Mouse (Mus musculus) forelimb bud, embryonic 11.5 days (tissue): ENCODE data around the gene Tbl1x.
"Not testable (repeated sequence)": the region's sequence is repeated elsewhere in the genome, so short reads cannot be mapped to it uniquely, and the experiment has no call there.

Experiments used
- DNase-seq: peaks from one replicate; pipeline ENCODE4 v3.0.0-alpha.2; 2012; ENCODE audit warnings: low read depth, low spot score

The Tbl1x gene

GRCm38 (mm10) chrX:77510371-77511300 is at the start of gene Tbl1x:
TSS of gene Tbl1x (plus strand) at chrX:77511013.
- peak; percentile 79 for DNase-seq

DNA sequence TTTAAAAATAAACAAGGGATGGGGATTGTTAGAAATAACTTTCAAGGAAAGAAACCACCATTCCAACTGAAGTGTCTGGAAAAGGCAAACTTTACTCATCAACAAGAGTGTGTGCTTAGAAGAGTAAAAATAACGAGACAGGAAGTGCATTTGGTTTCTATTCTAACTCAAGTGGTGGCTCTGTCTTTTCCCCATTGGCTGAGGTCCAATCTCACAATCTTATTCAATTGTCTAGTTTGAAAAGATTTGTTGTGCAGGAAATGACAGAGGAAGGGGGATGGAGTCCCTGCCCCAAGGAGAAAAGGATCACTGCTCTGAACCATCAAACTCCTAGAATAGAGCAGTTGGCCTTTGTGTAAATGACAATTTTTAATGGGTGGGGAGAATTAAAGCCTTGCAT is 41.6 kb upstream of the Tbl1x start:
- DNase-seq = no peak

- DNase-seq = no peak
Measured at GRCm38 (mm10) chrX:77472858-77473257, 38.0 kb upstream of the Tbl1x start.

GRCm38 (mm10) chrX:77473511-77473910 is 37.3 kb upstream of the Tbl1x start:
- DNase-seq = no peak

DNA sequence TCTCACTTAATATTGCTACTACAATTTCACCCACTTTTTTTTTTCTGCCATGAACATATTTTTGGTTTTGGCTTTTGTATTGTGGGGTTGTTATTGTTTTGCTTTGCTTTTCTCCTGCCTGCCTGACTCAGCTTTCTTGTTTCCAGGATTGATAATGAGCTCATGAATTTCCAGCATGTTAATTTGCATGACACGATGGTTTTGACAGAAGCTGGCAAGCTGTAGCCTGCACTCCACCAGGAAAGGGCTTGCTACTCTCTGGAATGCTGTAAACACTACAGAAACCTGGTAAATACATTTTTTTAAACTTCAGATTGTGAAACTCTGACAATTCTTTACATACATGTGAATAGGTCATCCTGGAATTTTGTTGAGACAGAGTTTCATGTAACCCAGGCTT is 36.3 kb upstream of the Tbl1x start:
- no peak for DNase-seq

DNA sequence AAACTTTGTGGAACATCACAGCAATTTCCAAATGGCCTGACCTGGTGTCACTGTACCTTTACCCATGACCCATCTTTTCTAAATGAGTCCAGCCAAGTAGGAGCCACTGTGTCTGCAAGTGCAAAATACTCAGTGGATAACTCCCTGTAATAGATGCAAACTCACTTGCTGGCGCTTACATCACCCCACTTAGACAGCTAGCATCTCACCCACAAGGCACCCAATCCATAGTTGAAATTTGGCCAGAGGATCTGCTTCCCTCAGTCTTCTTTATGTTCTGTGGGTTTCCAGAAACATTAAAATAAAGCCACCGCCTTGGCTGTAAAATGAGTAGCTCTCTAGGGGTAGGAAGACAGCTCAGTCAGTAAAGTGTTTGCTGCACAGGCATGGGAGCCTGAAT is 33.3 kb upstream of the Tbl1x start:
- DNase-seq = no peak

- no peak for DNase-seq
Measured at GRCm38 (mm10) chrX:77487922-77488799, 22.7 kb upstream of the Tbl1x start.

DNA sequence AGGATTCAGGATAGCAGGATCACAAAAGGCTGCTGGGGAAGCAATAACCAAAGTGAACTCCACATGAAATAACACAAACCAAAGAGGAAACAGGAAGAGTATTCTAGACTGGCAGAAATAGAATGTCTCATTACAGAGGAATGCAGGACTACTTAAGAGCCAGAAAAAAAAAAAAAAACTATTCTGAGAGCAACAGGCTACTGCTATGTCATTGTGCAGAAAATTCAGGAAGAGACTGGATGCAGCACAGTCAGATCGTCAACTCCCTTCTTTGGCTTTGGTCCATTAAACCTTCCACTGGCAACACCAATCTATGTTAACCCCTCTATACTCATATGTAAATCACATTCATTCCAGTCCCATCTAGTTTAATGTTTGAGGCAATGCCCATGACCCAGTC is 20.7 kb upstream of the Tbl1x start:
- no peak for DNase-seq

DNA sequence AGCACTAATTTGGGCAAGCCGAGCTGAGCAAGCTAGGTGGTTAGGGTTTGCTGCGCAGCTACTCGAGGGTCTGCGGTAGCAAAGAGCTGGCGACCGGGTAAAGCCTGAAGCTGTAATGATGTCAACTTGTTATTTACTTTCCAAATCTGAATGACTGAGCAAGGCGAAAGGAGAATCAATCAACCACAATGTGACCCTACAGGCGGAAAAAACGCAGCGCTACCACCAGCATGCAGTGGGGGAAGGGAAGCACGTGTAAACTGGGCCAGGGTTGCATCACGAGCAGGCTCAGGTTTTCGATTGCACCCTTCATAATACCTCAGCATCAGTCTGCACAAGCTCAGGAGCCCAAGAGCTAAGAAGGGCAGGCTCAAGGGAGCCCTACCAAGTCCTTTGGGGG is 1.7 kb upstream of the Tbl1x start:
- DNase-seq = peak; percentile 93

DNA sequence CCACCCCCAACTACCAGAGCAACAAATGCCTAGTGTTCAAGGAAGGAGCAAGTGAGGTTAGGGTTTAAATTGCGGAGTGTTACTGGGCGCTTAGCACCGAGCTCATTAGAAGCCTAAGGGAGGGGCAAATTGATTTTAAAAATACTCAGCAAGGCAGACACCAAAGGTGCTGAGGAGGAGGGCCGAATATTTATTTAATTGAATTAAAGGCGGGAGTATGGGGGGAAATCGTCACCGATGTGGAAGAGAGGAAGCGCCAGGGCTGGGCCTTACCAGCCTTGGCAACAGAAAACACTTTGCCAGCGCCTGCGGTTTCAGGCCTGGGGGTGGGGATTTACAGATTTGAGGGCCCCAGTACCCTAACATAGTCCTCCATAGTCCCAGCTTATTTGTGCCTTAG is 1.0 kb upstream of the Tbl1x start:
- DNase-seq = peak; percentile 24

DNA sequence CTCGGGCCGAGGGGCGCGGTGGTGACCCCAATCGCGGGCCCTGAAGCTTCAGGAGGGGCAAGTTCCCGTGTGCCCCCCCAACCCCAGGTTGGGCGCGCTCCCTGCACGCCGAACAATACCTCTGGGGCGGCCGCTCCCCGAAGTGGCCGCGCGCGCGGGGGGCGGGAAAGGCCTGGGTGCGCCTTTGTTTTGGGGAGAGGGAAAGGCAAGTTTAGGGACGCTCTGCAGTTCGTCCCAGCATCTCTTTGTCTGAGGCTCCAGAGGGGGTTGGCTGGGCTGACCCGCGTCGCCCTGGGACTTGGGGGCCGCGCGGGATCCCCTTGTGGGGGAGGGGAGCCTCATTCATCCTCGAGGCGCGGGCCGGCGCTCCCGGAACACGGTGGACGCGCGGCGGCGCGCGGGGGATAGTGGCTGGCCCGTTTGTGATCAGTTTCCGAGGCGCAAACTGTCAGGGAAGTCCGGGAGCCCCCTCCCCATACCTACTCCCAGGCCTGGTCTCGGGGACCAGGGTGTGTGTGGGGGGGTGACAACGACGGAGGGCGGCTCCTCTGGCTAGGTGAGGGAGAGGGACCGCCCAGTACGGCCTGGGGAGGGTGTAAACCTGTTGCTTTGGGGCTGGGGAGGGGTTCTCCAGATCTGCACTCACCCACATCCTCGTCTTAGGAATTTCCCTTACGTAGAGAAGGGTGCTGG is 634 bp downstream of the Tbl1x start:
- DNase-seq = peak; percentile 31

- DNase-seq = no peak
Measured at GRCm38 (mm10) chrX:77511994-77512485, 1.2 kb downstream of the Tbl1x start.

DNA sequence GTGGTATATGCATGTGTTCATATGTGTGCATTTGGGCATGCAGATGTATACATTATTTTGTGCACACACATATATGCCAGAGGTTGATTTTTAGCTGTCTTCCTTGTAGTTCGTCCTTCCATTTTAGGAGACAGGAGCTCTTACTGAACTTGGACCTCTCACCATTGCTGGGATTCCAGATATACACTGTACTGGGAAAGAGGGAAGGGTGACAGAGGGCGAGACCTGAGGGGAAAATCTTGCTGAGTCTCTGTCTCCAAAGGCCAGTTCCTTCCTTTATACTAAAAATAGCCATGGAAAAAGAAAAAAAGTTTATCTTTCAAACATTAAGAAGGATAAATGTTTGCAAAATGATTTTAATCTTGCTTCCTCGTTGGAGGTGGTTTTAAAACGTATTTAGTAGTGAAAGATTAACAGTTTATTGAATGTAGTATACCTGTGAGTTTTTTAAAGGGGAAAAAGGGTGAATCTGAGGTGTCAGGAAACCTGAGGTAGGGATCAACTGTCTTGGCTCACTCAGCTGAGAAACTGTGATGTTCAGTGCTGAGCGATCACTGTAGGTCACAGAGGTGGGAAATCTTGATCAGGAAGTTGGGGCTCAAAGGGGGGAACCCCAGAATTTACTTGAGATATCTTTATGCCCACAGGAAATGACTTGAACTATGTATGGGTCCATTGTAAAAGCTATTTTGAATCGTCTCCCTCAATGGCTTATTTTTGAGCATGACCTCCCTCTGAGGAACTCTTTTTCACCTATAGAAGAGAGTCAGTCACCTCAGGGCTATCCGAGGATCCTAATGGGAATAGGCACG is 6.7 kb downstream of the Tbl1x start:
- DNase-seq = no peak

- no peak for DNase-seq
Measured at GRCm38 (mm10) chrX:77518929-77519328, 8.1 kb downstream of the Tbl1x start.

- DNase-seq = no peak
Measured at GRCm38 (mm10) chrX:77522842-77523375, 12.1 kb downstream of the Tbl1x start.

- DNase-seq = no peak
Measured at GRCm38 (mm10) chrX:77525179-77525578, 14.4 kb downstream of the Tbl1x start.

DNA sequence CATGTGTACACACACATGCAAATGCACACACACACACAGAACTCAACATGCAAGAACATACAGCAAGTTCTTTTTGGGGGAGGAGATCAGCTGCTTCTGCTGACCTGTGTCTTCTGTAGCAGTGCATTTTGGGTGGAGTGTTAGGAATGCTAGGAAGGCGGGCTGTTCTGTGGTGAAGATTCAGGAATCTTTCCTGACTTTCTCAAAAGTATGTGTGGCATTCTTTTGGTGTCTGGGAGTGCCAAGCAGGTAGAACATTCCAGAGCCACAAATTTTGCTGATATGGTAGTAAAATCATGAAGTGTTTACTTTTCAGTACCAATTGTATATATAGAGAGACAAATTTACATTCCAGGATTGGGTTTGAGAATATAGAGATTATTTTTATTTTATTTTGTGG is 17.6 kb downstream of the Tbl1x start:
- DNase-seq = no peak

GRCm38 (mm10) chrX:77530997-77531396 is 20.2 kb downstream of the Tbl1x start:
- DNase-seq = no peak

GRCm38 (mm10) chrX:77533922-77534321 is 23.1 kb downstream of the Tbl1x start:
- no peak for DNase-seq

GRCm38 (mm10) chrX:77539770-77540169 is 29.0 kb downstream of the Tbl1x start:
- not testable (repeated sequence) for DNase-seq

- DNase-seq = peak; percentile 28
Measured at GRCm38 (mm10) chrX:77544003-77544402, 33.2 kb downstream of the Tbl1x start.
